Mouse (Mus musculus) liver, adult 2 months (tissue): ENCODE data around the gene Styxl1. TPM values are rescaled to one million over a fixed set of nuclear protein-coding genes. Genes with fewer than 3 reads are reported as not detected.

Experiments used
- DNase-seq: peaks from one replicate; pipeline ENCODE4 v3.0.0-alpha.2; 2011; ENCODE audit warnings: low read depth, low spot score; ENCODE audit errors: extremely low read depth
- H3K27ac ChIP-seq: fragments of 200-500 bp; replicated peaks from 2 replicates; pipeline ENCODE4 v1.5.1; 2012; ENCODE audit warnings: low read depth, mild to moderate bottlenecking, control low read depth, inconsistent platforms, low read length; ENCODE audit not compliant: insufficient read depth
- H3K27me3 ChIP-seq: fragments of 200-500 bp; 2 replicates; pipeline ENCODE4 v1.6.1; 2012; ENCODE audit warnings: mild to moderate bottlenecking, moderate library complexity, low read length, inconsistent platforms; ENCODE audit not compliant: control insufficient read depth, insufficient read depth
- H3K36me3 ChIP-seq: fragments of 200-500 bp; 2 replicates; pipeline ENCODE4 v1.6.1; 2012; ENCODE audit warnings: low read length, inconsistent platforms; ENCODE audit not compliant: control insufficient read depth, insufficient read depth
- H3K4me1 ChIP-seq: fragments of 200-500 bp; 2 replicates; pipeline ENCODE4 v1.6.1; 2011; ENCODE audit warnings: low read length; ENCODE audit not compliant: control insufficient read depth, insufficient read depth
- H3K4me3 ChIP-seq: fragments of 200-500 bp; 2 replicates; pipeline ENCODE4 v1.5.1; 2011; ENCODE audit warnings: low read depth, mild to moderate bottlenecking, control low read depth, low read length, moderate library complexity; ENCODE audit not compliant: insufficient read depth
- H3K79me2 ChIP-seq: fragments of 200-500 bp; 2 replicates; pipeline ENCODE4 v1.6.1; 2012; ENCODE audit warnings: inconsistent platforms, mild to moderate bottlenecking, low read length, moderate library complexity; ENCODE audit not compliant: control insufficient read depth, insufficient read depth
- H3K9ac ChIP-seq: fragments of 200-500 bp; 2 replicates; pipeline ENCODE4 v1.6.1; 2012; ENCODE audit warnings: low read depth, mild to moderate bottlenecking, control low read depth, inconsistent platforms, low read length
- CTCF ChIP-seq: fragments of 200-500 bp; IDR thresholded peaks from 2 replicates; pipeline ENCODE4 v1.5.1; 2011; ENCODE audit warnings: low read depth, low read length, control low read depth
- POLR2A ChIP-seq: fragments of 200-500 bp; IDR thresholded peaks from 2 replicates; pipeline ENCODE4 v1.6.1; 2011; ENCODE audit warnings: low read length, control low read depth; ENCODE audit not compliant: insufficient read depth; ENCODE audit errors: extremely low read depth
- WGBS: fragments of 180-500 bp; shearing (Covaris S2); methylation state at CpG from one replicate; pipeline ENCODE4 v1.1.7; 2018; 5-methylcytosine and 5-hydroxymethylcytosine counted together
- polyA plus RNA-seq: library from polyadenylated mRNA; depleted of rRNA; stranded (reverse); fragments of >200 nt; gene quantifications from 2 replicates; pipeline ENCODE4 v1.2.3, GENCODE M21; 2012
- total RNA-seq: library from RNA; depleted of rRNA; stranded (reverse); fragments of >200 nt; gene quantifications from 2 replicates; pipeline ENCODE4 v1.2.3, GENCODE M21; 2014

Styxl1 gene
- total and polyA plus RNA-seq, 2 experiments, result 0.18 to 0.23 TPM

GRCm38 (mm10) chr5:135707855-135708254 is 70.3 kb downstream of the Styxl1 start:
- Histone ChIP-seq H3K4me3 (no peak overlapping the region), H3K9ac (no peak overlapping the region), H3K27ac (peak overlapping the region; percentile 58), H3K27me3 (no peaks in the 10 kb centered on the region), H3K36me3 (peaks cover 24% of the 10 kb centered on the region), H3K4me1 (peaks cover 65% of the 10 kb centered on the region), H3K79me2 (peaks cover 40% of the 10 kb centered on the region)
- WGBS, result 4% methylated on average over 1 of the region's 1 CpGs
- peak; percentile 100 for DNase-seq
- TF ChIP-seq POLR2A (no peak), CTCF (peak; percentile 21; the same call in 1 of the 2 replicates)

- no peak overlapping the region for H3K4me3 ChIP-seq
- peak overlapping the region; percentile 58 for H3K27ac ChIP-seq
- peak overlapping the region; percentile 16; the same call in 1 of the 2 replicates for H3K9ac ChIP-seq
- no peak for DNase-seq
- peaks cover 29% of the 10 kb centered on the region for H3K36me3 ChIP-seq
- peaks cover 41% of the 10 kb centered on the region for H3K79me2 ChIP-seq
- TF ChIP-seq POLR2A (no peak), CTCF (no peak)
- H3K4me1 ChIP-seq, result peaks cover 67% of the 10 kb centered on the region
- 91% methylated on average over 13 of the region's 13 CpGs for WGBS
- H3K27me3 ChIP-seq, result no peaks in the 10 kb centered on the region
Observed at GRCm38 (mm10) chr5:135707039-135707438, 71.1 kb downstream of the Styxl1 start.

GRCm38 (mm10) chr5:135705383-135705782 is 72.8 kb downstream of the Styxl1 start:
- Histone ChIP-seq H3K4me1 (peaks cover 61% of the 10 kb centered on the region), H3K27ac (no peak overlapping the region), H3K36me3 (peaks cover 38% of the 10 kb centered on the region), H3K9ac (no peak overlapping the region), H3K27me3 (no peaks in the 10 kb centered on the region), H3K4me3 (no peak overlapping the region), H3K79me2 (peaks cover 50% of the 10 kb centered on the region)
- TF ChIP-seq POLR2A (no peak), CTCF (no peak)
- DNase-seq, result no peak
- WGBS, result 67% methylated on average over 4 of the region's 4 CpGs

- Histone ChIP-seq H3K79me2 (peaks cover 59% of the 10 kb centered on the region), H3K4me1 (peaks cover 63% of the 10 kb centered on the region), H3K36me3 (peaks cover 41% of the 10 kb centered on the region), H3K27ac (0 out of 2 replicates have a peak overlapping the region, but pooled peaks have one; percentile 6), H3K4me3 (no peak overlapping the region), H3K9ac (no peak overlapping the region), H3K27me3 (no peaks in the 10 kb centered on the region)
- WGBS, result 88% methylated on average over 7 of the region's 7 CpGs
- no peak for TF ChIP-seq CTCF
- no peak for TF ChIP-seq POLR2A
- DNase-seq, result no peak
Observed at GRCm38 (mm10) chr5:135703431-135703830, 74.8 kb downstream of the Styxl1 start.

GRCm38 (mm10) chr5:135702682-135703192 is 75.4 kb downstream of the Styxl1 start:
- WGBS, result 33% methylated on average over 15 of the region's 15 CpGs
- Histone ChIP-seq H3K36me3 (peaks cover 42% of the 10 kb centered on the region), H3K4me1 (peaks cover 60% of the 10 kb centered on the region), H3K27ac (peak overlapping the region; percentile 43), H3K27me3 (no peaks in the 10 kb centered on the region), H3K9ac (peak overlapping the region; percentile 26; the same call in 1 of the 2 replicates), H3K4me3 (no peak overlapping the region), H3K79me2 (peaks cover 63% of the 10 kb centered on the region)
- DNase-seq, result peak; percentile 51
- TF ChIP-seq POLR2A (no peak), CTCF (peak; percentile 45; the same call in 1 of the 2 replicates)

- H3K79me2 ChIP-seq, result peaks cover 62% of the 10 kb centered on the region
- H3K27ac ChIP-seq, result peak overlapping the region; percentile 43; the same call in 1 of the 2 replicates
- peaks cover 58% of the 10 kb centered on the region for H3K4me1 ChIP-seq
- no peaks in the 10 kb centered on the region for H3K27me3 ChIP-seq
- TF ChIP-seq CTCF (no peak), POLR2A (no peak)
- H3K4me3 ChIP-seq, result no peak overlapping the region
- DNase-seq, result peak; percentile 59
- 51% methylated on average over 6 of the region's 6 CpGs for WGBS
- H3K36me3 ChIP-seq, result peaks cover 43% of the 10 kb centered on the region
- H3K9ac ChIP-seq, result no peak overlapping the region
Observed at GRCm38 (mm10) chr5:135702190-135702589, 76.0 kb downstream of the Styxl1 start.
